Mouse (Mus musculus) frontal cortex, postnatal 14 days (tissue): ENCODE measurements around the gene Trak1.

ENCODE experiments used
- DNase-seq, 2 experiments: peaks; one replicate each; pipeline ENCODE4 v3.0.0; 2022; ENCODE audit warnings: low spot score in 2 of 2

Gene Trak1

GRCm38 (mm10) chr9:121346635-121347034 lies 49.3 kb downstream of the Trak1 start:
- DNase-seq: no peak

GRCm38 (mm10) chr9:121347981-121348380 lies 50.7 kb downstream of the Trak1 start:
- DNase-seq: no peak

- no peak for DNase-seq
These were observed 51.2 kb downstream of the Trak1 start for GRCm38 (mm10) chr9:121348476-121348875.

- no peak for DNase-seq
These were observed 51.8 kb downstream of the Trak1 start for GRCm38 (mm10) chr9:121349111-121349510.

GRCm38 (mm10) chr9:121350601-121351000 lies 53.3 kb downstream of the Trak1 start:
- DNase-seq: no peak

- DNase-seq: no peak
These were observed 54.2 kb downstream of the Trak1 start for GRCm38 (mm10) chr9:121351388-121352078.

- DNase-seq: no peak
These were observed 54.9 kb downstream of the Trak1 start for GRCm38 (mm10) chr9:121352131-121352606.

- no peak for DNase-seq
These were observed 55.4 kb downstream of the Trak1 start for GRCm38 (mm10) chr9:121352726-121353125.

- DNase-seq: no peak
These were observed 57.6 kb downstream of the Trak1 start for GRCm38 (mm10) chr9:121354792-121355390.

- DNase-seq: peak; percentile 55 to 60
These were observed 58.3 kb downstream of the Trak1 start for GRCm38 (mm10) chr9:121355431-121356141.

GRCm38 (mm10) chr9:121357102-121357501 lies 59.8 kb downstream of the Trak1 start:
- no peak for DNase-seq

- no peak for DNase-seq
These were observed 60.4 kb downstream of the Trak1 start for GRCm38 (mm10) chr9:121357582-121358275.

- DNase-seq: no peak
These were observed 61.1 kb downstream of the Trak1 start for GRCm38 (mm10) chr9:121358418-121358817.

GRCm38 (mm10) chr9:121359266-121359972 lies 62.1 kb downstream of the Trak1 start:
- no peak for DNase-seq

- no peak for DNase-seq
These were observed 63.1 kb downstream of the Trak1 start for GRCm38 (mm10) chr9:121360327-121360954.

GRCm38 (mm10) chr9:121361010-121361409 lies 63.7 kb downstream of the Trak1 start:
- no peak for DNase-seq

GRCm38 (mm10) chr9:121363932-121364331 lies 66.6 kb downstream of the Trak1 start:
- DNase-seq: no peak

GRCm38 (mm10) chr9:121366135-121366863 lies 69.0 kb downstream of the Trak1 start:
- DNase-seq: peak in 1 of 2 experiments; percentile 73

- DNase-seq: no peak
These were observed 69.6 kb downstream of the Trak1 start for GRCm38 (mm10) chr9:121366864-121367245.

- DNase-seq: no peak
These were observed 72.3 kb downstream of the Trak1 start for GRCm38 (mm10) chr9:121369573-121369972.
